Mouse (Mus musculus) kidney, postnatal 4 days (tissue): Measurements from ENCODE around the gene Nat9.
A peak's percentile ranks its signal among the peaks of the same experiment; 100 is the strongest.

Source experiments
- DNase-seq, 2 experiments: peaks; one replicate each; pipeline ENCODE4 v3.0.0; 2021; ENCODE audit warnings: mixed read lengths in 2 of 2

The Nat9 gene

GRCm38 (mm10) chr11:115173549-115174339, 13.9 kb downstream of the Nat9 start:
- peak; percentile 53 to 70 for DNase-seq

DNA sequence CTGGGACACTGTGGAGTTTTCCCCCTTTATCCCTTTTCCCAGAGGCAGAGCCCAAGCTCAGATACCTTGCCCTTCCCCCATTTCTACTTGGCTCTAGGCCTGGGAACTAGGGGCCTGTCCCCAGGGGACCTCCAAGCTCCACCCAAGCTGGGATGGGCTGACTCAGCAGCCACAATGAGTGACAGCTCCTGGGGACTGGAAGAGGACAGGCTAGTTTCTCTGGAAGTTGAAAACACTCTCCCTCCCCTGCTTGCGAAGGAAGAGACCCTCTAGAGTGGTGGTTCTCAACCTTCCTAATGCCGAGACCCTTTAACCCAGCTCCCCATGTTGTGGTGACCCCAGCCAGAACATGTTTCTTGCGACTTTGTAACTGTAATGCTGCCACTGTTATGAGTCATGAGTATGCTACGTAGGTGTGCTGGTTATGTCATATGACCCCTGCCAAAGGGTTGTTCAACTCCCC, 14.8 kb downstream of the Nat9 start:
- peak; percentile 69 to 77 for DNase-seq

GRCm38 (mm10) chr11:115171125-115171524, 16.5 kb downstream of the Nat9 start:
- peak; percentile 49 to 56 for DNase-seq

DNA sequence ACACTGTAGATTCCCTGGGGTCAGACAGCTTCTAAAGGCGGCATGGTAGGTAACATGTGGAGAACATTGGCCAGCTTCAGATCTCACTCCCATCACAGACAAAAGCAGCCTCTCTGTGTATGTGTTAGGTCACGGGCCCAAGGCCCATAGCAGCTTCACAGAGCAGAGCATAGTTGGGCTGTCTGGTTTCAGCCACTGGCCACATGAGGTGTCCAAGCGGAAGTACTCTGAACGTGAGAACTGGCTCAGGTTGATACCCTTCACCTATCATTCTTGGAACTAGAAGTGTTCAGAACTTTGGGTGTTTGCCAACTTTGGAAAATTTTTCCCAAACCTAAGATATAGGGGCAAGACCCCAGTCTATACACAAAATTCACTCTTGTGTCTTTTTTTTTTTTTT, 18.2 kb downstream of the Nat9 start:
- no peak for DNase-seq

GRCm38 (mm10) chr11:115167631-115168249, 19.9 kb downstream of the Nat9 start:
- no peak for DNase-seq

DNA sequence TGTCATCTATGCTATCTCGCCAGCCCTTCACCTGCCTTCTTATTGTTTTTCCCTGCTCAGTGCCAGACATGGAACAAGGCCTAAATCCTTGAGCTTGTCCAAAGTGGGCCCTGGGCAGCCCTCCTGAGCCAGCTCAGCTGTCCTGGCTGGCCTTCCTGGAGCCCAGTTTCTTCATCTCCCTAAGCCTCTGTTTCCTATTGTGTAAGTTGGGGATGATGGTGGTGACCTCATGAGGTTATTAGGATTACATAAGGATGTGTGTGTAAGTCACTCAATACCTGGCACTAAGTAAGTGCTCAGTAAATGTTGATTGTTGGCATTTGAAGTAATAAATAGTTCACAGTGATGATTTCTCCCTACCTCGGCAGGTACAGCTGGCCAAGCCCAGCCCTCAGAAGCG, 20.9 kb downstream of the Nat9 start:
- DNase-seq = no peak

DNA sequence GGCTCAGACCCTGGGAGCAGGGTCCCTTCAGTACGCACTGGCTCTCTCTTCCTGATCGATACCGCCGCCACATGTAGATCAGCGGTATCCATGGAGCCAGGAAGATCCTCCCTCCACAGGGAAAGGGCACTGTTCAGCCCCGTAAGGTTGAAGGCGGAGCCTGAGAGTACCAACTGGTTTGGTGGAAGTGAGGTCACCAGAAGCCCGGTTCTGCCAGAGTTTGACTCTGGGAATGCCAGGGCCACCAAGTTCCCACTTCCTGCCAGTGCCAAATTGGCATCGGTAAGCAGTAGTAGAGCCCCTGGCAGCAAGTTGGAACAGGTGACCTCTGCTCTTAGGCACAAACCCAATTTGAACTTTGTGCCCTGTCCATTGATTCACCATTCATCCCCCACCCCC, 22.7 kb downstream of the Nat9 start:
- peak; percentile 53 to 72 for DNase-seq

GRCm38 (mm10) chr11:115164341-115164975, 23.2 kb downstream of the Nat9 start:
- DNase-seq = peak; percentile 52 to 73

- peak; percentile 64 to 78 for DNase-seq
Observed at GRCm38 (mm10) chr11:115163568-115164150, 24.0 kb downstream of the Nat9 start.

DNA sequence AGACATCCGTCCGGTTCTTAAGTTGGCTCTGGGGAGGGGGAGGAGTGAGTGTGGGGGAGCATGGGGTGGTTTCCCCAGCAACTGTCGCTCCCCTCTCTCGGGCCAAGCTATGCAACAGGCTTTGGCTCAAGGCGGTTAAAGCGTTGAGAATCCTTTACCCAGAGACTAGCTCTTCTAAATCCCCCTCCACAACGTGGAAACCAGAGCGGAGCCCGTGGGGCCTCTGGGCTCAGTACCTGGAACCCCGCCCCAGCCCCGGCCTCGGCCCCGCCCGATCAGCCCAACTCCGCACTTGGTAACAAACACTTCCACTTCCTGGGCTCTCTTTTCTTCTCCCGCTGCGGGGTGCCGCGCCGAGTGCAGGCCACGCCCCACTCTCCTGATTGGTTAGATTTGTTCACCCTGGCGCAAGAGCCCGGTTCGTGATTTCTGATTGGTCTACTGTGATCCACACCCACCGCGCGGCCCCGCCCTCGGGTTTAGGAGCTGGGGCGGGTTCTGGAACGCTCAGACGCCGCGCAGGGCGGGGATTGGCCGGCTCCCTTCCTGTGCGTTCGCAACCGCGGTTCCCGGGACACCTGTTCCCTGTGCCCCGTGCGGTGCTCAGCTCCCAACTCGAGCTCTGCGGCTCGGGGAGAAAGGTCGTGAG, 24.7 kb downstream of the Nat9 start, which contains the start of gene Slc9a3r1:
Gene Slc9a3r1, plus strand, starts transcription at position 510 of the 649 bp plus-strand sequence.
- peak; percentile 98 to 99 for DNase-seq

- no peak for DNase-seq
Observed at GRCm38 (mm10) chr11:115162205-115162601, 25.5 kb downstream of the Nat9 start.

DNA sequence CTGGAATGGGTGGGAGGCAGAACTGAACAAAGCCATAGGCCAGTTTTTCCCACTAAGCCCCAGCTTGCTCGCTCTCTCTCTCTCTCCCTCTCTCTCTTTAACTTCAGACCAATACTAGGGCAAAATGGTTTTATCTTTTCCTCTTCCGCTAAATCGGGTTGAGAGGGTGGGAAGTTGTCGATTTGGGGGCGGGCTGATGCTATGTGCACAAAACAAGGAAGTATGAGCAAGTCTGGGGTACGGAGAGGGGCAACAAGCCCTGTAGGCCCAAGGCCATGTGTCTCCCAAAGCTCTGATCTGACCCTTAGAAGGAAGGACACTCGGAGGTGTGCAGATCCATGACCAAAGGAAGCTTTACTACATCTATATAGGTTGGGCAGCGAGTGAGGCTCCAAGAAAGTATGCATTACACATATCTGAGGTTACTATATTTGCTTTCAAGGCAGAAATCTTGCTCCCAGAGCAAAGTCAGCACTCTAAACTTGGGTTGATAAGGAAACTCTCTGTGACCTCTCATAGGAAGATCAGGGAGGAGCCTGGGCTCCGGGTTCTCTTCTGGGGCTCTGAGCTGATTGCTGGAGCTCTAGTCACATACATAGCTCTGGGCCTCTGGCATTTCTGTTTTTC, 26.0 kb downstream of the Nat9 start:
- no peak for DNase-seq

DNA sequence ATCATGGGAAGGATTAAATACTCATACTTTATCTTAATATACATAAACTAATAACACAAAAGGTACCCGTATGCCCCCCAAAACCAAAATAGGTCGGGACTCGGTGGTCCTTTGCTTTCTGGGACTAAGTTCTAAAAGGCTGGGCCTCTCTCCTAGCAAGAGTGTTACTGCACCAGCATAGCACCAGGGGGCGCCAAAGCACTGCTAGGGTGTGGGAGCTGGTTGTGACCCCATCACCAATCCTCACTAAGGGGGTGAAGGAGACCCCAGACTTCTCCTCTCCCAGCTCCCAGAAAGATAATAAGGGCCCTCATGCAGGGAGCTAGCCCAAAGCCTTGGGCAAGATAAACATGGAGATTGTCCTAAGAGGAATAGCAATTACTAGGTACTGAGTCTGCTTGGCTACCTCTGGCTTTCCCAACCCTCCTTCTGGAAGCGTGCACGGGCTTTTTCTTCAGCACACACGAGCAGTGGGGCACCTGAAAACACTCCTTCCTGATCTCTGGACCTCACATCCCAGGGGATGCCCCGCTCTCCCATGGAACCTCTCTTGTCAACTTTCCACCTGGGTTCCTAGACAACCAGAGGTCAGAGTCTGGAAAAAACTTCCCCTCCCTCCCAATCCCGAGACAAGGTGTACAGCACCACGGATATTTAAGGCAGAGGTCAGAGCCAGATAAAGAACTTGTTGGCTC, 26.6 kb downstream of the Nat9 start:
- peak; percentile 90 to 91 for DNase-seq

DNA sequence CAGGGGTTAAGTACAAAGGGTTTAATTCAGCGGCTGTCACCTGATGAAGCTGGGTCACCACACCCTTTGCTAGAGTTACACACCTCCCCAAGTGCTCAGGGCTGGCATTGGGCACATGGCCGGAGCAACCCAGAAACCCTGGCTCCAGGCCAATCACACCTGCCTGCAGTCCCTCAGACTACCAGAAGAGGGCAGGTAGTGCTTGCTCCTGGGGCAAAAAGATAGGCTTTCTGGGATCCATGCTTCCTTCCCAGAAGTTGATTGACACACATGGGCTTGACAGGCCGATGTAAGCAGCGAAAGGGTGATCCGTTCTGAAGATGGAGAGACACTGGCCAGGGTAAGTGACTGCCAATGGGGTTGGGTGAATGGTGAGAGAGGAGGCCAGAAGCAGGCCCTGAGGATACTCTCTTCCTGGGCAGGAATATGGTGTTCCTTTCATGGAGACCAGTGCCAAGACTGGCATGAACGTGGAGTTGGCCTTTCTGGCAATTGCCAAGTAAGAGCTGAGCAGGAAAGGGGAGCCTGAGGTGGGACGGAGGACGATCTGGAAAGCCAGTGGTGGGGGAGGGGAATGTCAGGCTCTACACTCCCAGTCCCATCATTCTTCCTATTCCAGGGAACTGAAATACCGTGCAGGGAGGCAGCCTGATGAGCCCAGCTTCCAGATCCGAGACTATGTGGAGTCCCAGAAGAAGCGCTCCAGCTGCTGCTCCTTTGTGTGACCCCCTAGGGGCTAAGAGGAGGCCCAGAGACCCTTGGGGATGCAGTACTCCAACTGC, 27.5 kb downstream of the Nat9 start:
- peak; percentile 87 for DNase-seq

GRCm38 (mm10) chr11:115157933-115158719, 29.5 kb downstream of the Nat9 start:
- DNase-seq = peak in 1 of 2 experiments; percentile 44

GRCm38 (mm10) chr11:115155053-115155634, 32.5 kb downstream of the Nat9 start:
- no peak for DNase-seq

DNA sequence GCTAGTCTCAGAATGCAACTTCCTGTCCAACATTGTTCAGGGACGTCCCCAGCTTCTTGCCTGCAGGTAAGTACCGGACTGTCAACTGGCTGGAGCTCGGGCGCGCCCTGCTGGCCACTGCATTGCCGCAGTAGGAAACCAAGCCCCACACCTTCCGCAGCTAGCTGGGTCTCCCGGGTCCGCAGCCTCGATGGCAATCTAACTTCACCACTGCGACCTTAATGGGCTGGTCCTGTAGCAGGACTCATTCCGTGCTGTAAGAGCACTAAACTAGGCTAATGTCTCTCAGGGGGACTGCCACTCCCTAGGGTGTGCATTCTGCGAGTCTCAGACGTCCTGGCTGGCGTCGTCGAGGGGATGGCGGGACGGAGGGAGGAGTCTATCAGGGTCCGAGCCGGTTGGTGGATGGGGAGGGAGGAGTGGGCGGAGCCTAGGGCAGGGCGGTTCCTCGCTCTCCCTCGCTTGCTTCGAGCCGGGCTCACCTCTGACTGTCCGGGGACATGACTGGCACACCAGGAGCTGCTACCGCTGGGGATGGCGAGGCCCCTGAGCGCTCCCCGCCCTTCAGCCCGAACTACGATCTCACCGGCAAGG, 33.9 kb downstream of the Nat9 start:
- peak; percentile 88 to 91 for DNase-seq

DNA sequence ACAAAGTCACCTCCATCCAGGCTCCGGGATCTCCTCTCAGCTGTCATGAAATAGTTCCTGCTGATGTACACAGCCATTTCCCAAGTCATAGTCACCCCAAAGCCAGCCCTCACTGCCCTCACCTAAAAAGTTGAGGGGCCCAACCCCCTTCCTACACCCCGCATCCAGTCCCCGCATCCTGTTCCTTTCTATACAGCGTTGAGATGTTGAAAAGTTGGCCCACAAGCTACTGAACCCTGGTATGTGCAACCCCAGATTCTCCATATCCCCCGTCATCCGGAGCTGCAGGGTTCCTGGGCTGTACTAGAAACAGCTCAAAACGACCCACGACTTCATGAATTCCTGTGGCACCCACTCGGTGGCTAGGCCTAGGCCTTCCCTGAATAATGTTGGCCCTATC, 34.6 kb downstream of the Nat9 start:
- DNase-seq = no peak
